ENCODE assay signal across 14 mouse cellular contexts in genomic region chr15:102369972-102370371, GRCm38 (mm10). TPM values are rescaled to one million over a fixed set of nuclear protein-coding genes. Genes with fewer than 3 reads are reported as not detected.
DNase-seq lines count a peak whose midpoint lies in the region; ATAC-seq lines count a peak whose summit lies in the region.
"Had no signal": no experiment of that assay in that cellular context is flagged by ENCODE, and none has a peak within 500 bp of the region (broad histone marks: within the 10 kb centered on the region; RNA-seq: fewer than 3 reads in every experiment).

No protein-coding gene starts in this region.

- peak overlapping the region; percentile 9; the same call in 1 of the 2 replicates for H3K4me3 ChIP-seq in heart, embryonic 13.5 days
- H3K4me3 ChIP-seq in lung, embryonic 15.5 days, result no peak overlapping the region
- H3K4me3 ChIP-seq in embryonic facial prominence, embryonic 15.5 days (replicated peaks), result peak overlapping the region; percentile 24; the same call in 1 of the 2 replicates
- no peak overlapping the region for H3K4me3 ChIP-seq in stomach, embryonic 16.5 days (replicated peaks; ENCODE audit: low read length)

- H3K9ac ChIP-seq in heart, embryonic 13.5 days, result peak overlapping the region; percentile 74; the same call in 1 of the 2 replicates
- H3K9ac ChIP-seq in lung, embryonic 15.5 days, result no peak overlapping the region
- no peak overlapping the region for H3K9ac ChIP-seq in embryonic facial prominence, embryonic 15.5 days
- H3K9ac ChIP-seq in stomach, embryonic 16.5 days (ENCODE audit: low read length), result no peak overlapping the region

- intact Hi-C loops in heart, postnatal 36 days (cut with DNase I), result no loop called here

- H3K27me3 ChIP-seq in heart, embryonic 13.5 days (replicated peaks), result peaks cover 69% of the 10 kb centered on the region
- peaks cover 19% of the 10 kb centered on the region for H3K27me3 ChIP-seq in lung, embryonic 15.5 days
- H3K27me3 ChIP-seq in embryonic facial prominence, embryonic 15.5 days, result 0 out of 2 replicates have a peak, but pooled peaks cover 7% of the 10 kb centered on the region
- H3K27me3 ChIP-seq in stomach, embryonic 16.5 days (ENCODE audit: control insufficient read depth, insufficient read depth, low read length), result no peaks in the 10 kb centered on the region; the same call in none of the 2 replicates

- 20% methylated on average over 13 of the region's 13 CpGs for WGBS in heart, embryonic 13.5 days
- WGBS in lung, embryonic 15.5 days, result 13% methylated on average over 13 of the region's 13 CpGs
- WGBS in embryonic facial prominence, embryonic 15.5 days, result 8% methylated on average over 13 of the region's 13 CpGs
- 17% methylated on average over 13 of the region's 13 CpGs for WGBS in stomach, embryonic 16.5 days

- no peak for DNase-seq in heart, postnatal 36 days
- DNase-seq in lung, postnatal 25 days (ENCODE audit: low spot score), result no peak
- no peak for DNase-seq in frontal cortex, postnatal 25 days (ENCODE audit: low spot score in 2 of 2)
- no peak for DNase-seq in thymus, postnatal 10 days (ENCODE audit: low spot score in 2 of 2)
- DNase-seq: adrenal gland, postnatal 25 days; cerebellum, adult 11 months; kidney, postnatal 14 days; thymus, postnatal 4 days had no signal

- no peaks in the 10 kb centered on the region for H3K36me3 ChIP-seq in heart, embryonic 13.5 days
- H3K36me3 ChIP-seq in lung, embryonic 15.5 days, result no peaks in the 10 kb centered on the region
- no peaks in the 10 kb centered on the region for H3K36me3 ChIP-seq in embryonic facial prominence, embryonic 15.5 days
- no peaks in the 10 kb centered on the region for H3K36me3 ChIP-seq in stomach, embryonic 16.5 days (ENCODE audit: control insufficient read depth, insufficient read depth, low read length)

- peak overlapping the region; percentile 60 for H3K4me2 ChIP-seq in heart, embryonic 13.5 days
- peak overlapping the region; percentile 39 for H3K4me2 ChIP-seq in lung, embryonic 15.5 days
- peak overlapping the region; percentile 42 for H3K4me2 ChIP-seq in embryonic facial prominence, embryonic 15.5 days (replicated peaks)
- peak overlapping the region; percentile 48 for H3K4me2 ChIP-seq in stomach, embryonic 16.5 days (ENCODE audit: low read depth, low read length)

- no peak for ATAC-seq in heart, embryonic 13.5 days (ENCODE audit: extremely low read depth, insufficient number of reproducible peaks, low FRiP score, low TSS enrichment)
- no peak for ATAC-seq in lung, embryonic 15.5 days (ENCODE audit: borderline replicate concordance, extremely low read depth, low FRiP score, low TSS enrichment)
- ATAC-seq in embryonic facial prominence, embryonic 15.5 days (ENCODE audit: insufficient number of reproducible peaks, low FRiP score, low TSS enrichment, low read depth), result no peak
- no peak for ATAC-seq in stomach, embryonic 16.5 days (ENCODE audit: insufficient read depth, low FRiP score)

- H3K27ac ChIP-seq in heart, embryonic 13.5 days (replicated peaks), result no peak overlapping the region
- H3K27ac ChIP-seq in lung, embryonic 15.5 days, result no peak overlapping the region
- peak overlapping the region; percentile 74 for H3K27ac ChIP-seq in embryonic facial prominence, embryonic 15.5 days (replicated peaks)
- no peak overlapping the region for H3K27ac ChIP-seq in stomach, embryonic 16.5 days (ENCODE audit: low read length)

- H3K4me1 ChIP-seq in heart, embryonic 13.5 days, result peaks cover 31% of the 10 kb centered on the region
- peaks cover 17% of the 10 kb centered on the region for H3K4me1 ChIP-seq in lung, embryonic 15.5 days
- peaks cover 30% of the 10 kb centered on the region for H3K4me1 ChIP-seq in embryonic facial prominence, embryonic 15.5 days
- H3K4me1 ChIP-seq in stomach, embryonic 16.5 days (ENCODE audit: control insufficient read depth, insufficient read depth, low read length), result peaks cover 22% of the 10 kb centered on the region

- H3K9me3 ChIP-seq in heart, embryonic 13.5 days, result no peaks in the 10 kb centered on the region
- H3K9me3 ChIP-seq in lung, embryonic 15.5 days, result no peaks in the 10 kb centered on the region
- H3K9me3 ChIP-seq in embryonic facial prominence, embryonic 15.5 days (replicated peaks), result no peaks in the 10 kb centered on the region
- no peaks in the 10 kb centered on the region for H3K9me3 ChIP-seq in stomach, embryonic 16.5 days (replicated peaks; ENCODE audit: control insufficient read depth, low read length)

RNA-seq across cellular contexts. Expression of gene Sp7, which starts 3.0 kb away (rescaled TPM):
- 0.16 and 0.19 TPM in 2 replicates for polyA plus RNA-seq in heart, embryonic 13.5 days (2015; fragmentation: Nextera tagmentation; extraction: Ambion mirVana)
- not detected for total RNA-seq in heart, postnatal 36 days (2021)
- polyA plus RNA-seq in lung, embryonic 15.5 days (2015; fragmentation: Nextera tagmentation; extraction: Ambion mirVana), result 0.48 and 0.55 TPM in 2 replicates
- 35.4 and 35.8 TPM in 2 replicates for polyA plus RNA-seq in embryonic facial prominence, embryonic 15.5 days (2015; fragmentation: Nextera tagmentation; extraction: Ambion mirVana)
- polyA plus RNA-seq in stomach, embryonic 16.5 days (2015; fragmentation: Nextera tagmentation; extraction: Ambion mirVana), result 1.3 TPM in 2 replicates
- total RNA-seq: hematopoietic stem cell, adult 5-6 weeks had no signal
- polyA plus RNA-seq: spleen, adult 2 months had no signal

RNA-seq across cellular contexts. Expression of gene Aaas, which starts 19.4 kb away (rescaled TPM):
- 54.0 and 58.1 TPM in 2 replicates for polyA plus RNA-seq in heart, embryonic 13.5 days (2015; fragmentation: Nextera tagmentation; extraction: Ambion mirVana)
- total RNA-seq in heart, postnatal 36 days (2021), result 10 to 100 TPM; 12.5 to 12.8 TPM
- 91.1 and 92.0 TPM in 2 replicates for polyA plus RNA-seq in lung, embryonic 15.5 days (2015; fragmentation: Nextera tagmentation; extraction: Ambion mirVana)
- polyA plus RNA-seq in embryonic facial prominence, embryonic 15.5 days (2015; fragmentation: Nextera tagmentation; extraction: Ambion mirVana), result 61.2 and 63.0 TPM in 2 replicates
- 55.4 and 57.0 TPM in 2 replicates for polyA plus RNA-seq in stomach, embryonic 16.5 days (2015; fragmentation: Nextera tagmentation; extraction: Ambion mirVana)

RNA-seq across cellular contexts. Expression of gene Sp1, which starts 36.0 kb away (rescaled TPM):
- polyA plus RNA-seq in heart, embryonic 13.5 days (2015; fragmentation: Nextera tagmentation; extraction: Ambion mirVana), result 4.3 and 4.6 TPM in 2 replicates
- total RNA-seq in heart, postnatal 36 days (2021), result 10 to 100 TPM; 45.7 to 49.1 TPM
- 10.6 TPM in 2 replicates for polyA plus RNA-seq in lung, embryonic 15.5 days (2015; fragmentation: Nextera tagmentation; extraction: Ambion mirVana)
- 10.0 and 11.8 TPM in 2 replicates for polyA plus RNA-seq in embryonic facial prominence, embryonic 15.5 days (2015; fragmentation: Nextera tagmentation; extraction: Ambion mirVana)
- 9.5 and 10.3 TPM in 2 replicates for polyA plus RNA-seq in stomach, embryonic 16.5 days (2015; fragmentation: Nextera tagmentation; extraction: Ambion mirVana)

RNA-seq across cellular contexts. Expression of gene Myg1, which starts 38.5 kb away (rescaled TPM):
- 60.0 and 65.0 TPM in 2 replicates for polyA plus RNA-seq in heart, embryonic 13.5 days (2015; fragmentation: Nextera tagmentation; extraction: Ambion mirVana)
- 10 to 100 TPM; 17.7 to 22.7 TPM for total RNA-seq in heart, postnatal 36 days (2021)
- polyA plus RNA-seq in lung, embryonic 15.5 days (2015; fragmentation: Nextera tagmentation; extraction: Ambion mirVana), result 100 and 106 TPM in 2 replicates
- 95.6 and 99.4 TPM in 2 replicates for polyA plus RNA-seq in embryonic facial prominence, embryonic 15.5 days (2015; fragmentation: Nextera tagmentation; extraction: Ambion mirVana)
- 80.7 and 81.8 TPM in 2 replicates for polyA plus RNA-seq in stomach, embryonic 16.5 days (2015; fragmentation: Nextera tagmentation; extraction: Ambion mirVana)

RNA-seq across cellular contexts. Expression of gene Pfdn5, which starts 44.1 kb away (rescaled TPM):
- polyA plus RNA-seq in heart, embryonic 13.5 days (2015; fragmentation: Nextera tagmentation; extraction: Ambion mirVana), result 310 and 347 TPM in 2 replicates
- 100 to 1,000 TPM; 308 to 311 TPM for total RNA-seq in heart, postnatal 36 days (2021)
- 368 and 401 TPM in 2 replicates for polyA plus RNA-seq in lung, embryonic 15.5 days (2015; fragmentation: Nextera tagmentation; extraction: Ambion mirVana)
- polyA plus RNA-seq in embryonic facial prominence, embryonic 15.5 days (2015; fragmentation: Nextera tagmentation; extraction: Ambion mirVana), result 398 and 407 TPM in 2 replicates
- polyA plus RNA-seq in stomach, embryonic 16.5 days (2015; fragmentation: Nextera tagmentation; extraction: Ambion mirVana), result 305 and 321 TPM in 2 replicates

Comparison
In these comparisons a context has a peak if more than half of its experiments do, and no peak if none do; other contexts are left out.
1. H3K4me3 ChIP-seq: peak in heart, embryonic 13.5 days (single experiment) and embryonic facial prominence, embryonic 15.5 days (single experiment); none in lung, embryonic 15.5 days (single experiment) and stomach, embryonic 16.5 days (single experiment).
2. RNA of gene Sp7, which starts 3.0 kb away (polyA plus RNA-seq): 35.4 to 35.8 TPM in embryonic facial prominence, embryonic 15.5 days; 1.3 TPM in stomach, embryonic 16.5 days, 0.48 to 0.55 TPM in lung, embryonic 15.5 days and 0.16 to 0.19 TPM in heart, embryonic 13.5 days; every median in the first group is over 10 times any median in the second.
3. Peak in every context shown above with its lines, with median percentiles within 50 percentile points of each other: H3K4me2 ChIP-seq.